Mouse (Mus musculus): Measurements from ENCODE around the gene Pds5b. TPM values are rescaled to one million over a fixed set of nuclear protein-coding genes. Genes with fewer than 3 reads are reported as not detected.

Gene Pds5b
- polyA plus RNA-seq, 1 experiment, result 4.7 TPM

GRCm38 (mm10) chr5:150756623-150757022 is 83.1 kb downstream of the Pds5b start:
- Histone ChIP-seq H3K79me2 (ENCODE audit: control insufficient read depth, insufficient read depth) (no peaks in the 10 kb centered on the region), H3K4me3 (no peak overlapping the region), H3K27me3 (ENCODE audit: control insufficient read depth, insufficient read depth, insufficient read length) (no peaks in the 10 kb centered on the region), H3K4me2 (ENCODE audit: low read depth) (no peak overlapping the region), H3ac (ENCODE audit: control insufficient read depth, insufficient read length) (no peak overlapping the region), H3K36me3 (ENCODE audit: control insufficient read depth, insufficient read depth) (peaks cover 10% of the 10 kb centered on the region)
- TF ChIP-seq REST (IDR thresholded peaks at IDR 0.05; ENCODE audit: insufficient read depth, insufficient read length) (no peak), USF1 (IDR thresholded peaks at IDR 0.05; ENCODE audit: low read depth) (no peak), POLR2AphosphoS2 (IDR thresholded peaks at IDR 0.05; ENCODE audit: insufficient read length, low read depth) (no peak), TCF3 (IDR thresholded peaks at IDR 0.05; ENCODE audit: insufficient read length, low read depth) (no peak), MYOD1 (IDR thresholded peaks at IDR 0.05; ENCODE audit: control insufficient read depth in 1 of 3, insufficient read length in 2 of 3, low read depth in 2 of 3) (no peak)

DNA sequence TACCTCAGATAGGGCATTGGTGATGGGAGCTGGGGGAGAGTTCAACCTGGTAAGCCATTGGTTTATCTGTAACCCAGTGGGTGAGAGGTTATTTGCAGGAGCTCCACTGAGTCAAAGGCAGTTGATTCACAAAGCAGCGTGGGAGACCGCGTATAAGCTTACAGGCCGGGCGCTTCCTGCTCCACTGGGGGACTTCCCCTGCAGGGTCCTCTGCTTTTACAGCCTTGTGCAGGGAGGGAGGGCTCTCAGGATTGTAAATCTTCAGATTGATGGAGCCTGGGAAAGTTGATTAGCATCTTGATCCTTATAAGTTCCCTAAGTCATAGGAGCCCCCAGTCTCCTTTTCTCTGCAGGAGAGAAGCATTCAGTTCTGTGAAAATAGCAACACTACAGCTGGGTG is 98.9 kb downstream of the Pds5b start:
- H3K79me2 ChIP-seq (ENCODE audit: control insufficient read depth, insufficient read depth), result no peaks in the 10 kb centered on the region
- H3K36me3 ChIP-seq (ENCODE audit: control insufficient read depth, insufficient read depth), result no peaks in the 10 kb centered on the region
- no peak overlapping the region for H3K4me3 ChIP-seq
- H3ac ChIP-seq (ENCODE audit: control insufficient read depth, insufficient read length), result no peak overlapping the region
- H3K4me2 ChIP-seq (ENCODE audit: low read depth), result no peak overlapping the region
- no peaks in the 10 kb centered on the region for H3K27me3 ChIP-seq (ENCODE audit: control insufficient read depth, insufficient read depth, insufficient read length)
- no peak for TF ChIP-seq POLR2A (IDR thresholded peaks at IDR 0.05; ENCODE audit: insufficient read length, low read depth)
- no peak for TF ChIP-seq SRF (IDR thresholded peaks at IDR 0.05; ENCODE audit: control insufficient read depth, insufficient read length, low read depth)
- TF ChIP-seq MAX (IDR thresholded peaks at IDR 0.05; ENCODE audit: low read depth), result no peak
- no peak for TF ChIP-seq POLR2AphosphoS2 (IDR thresholded peaks at IDR 0.05; ENCODE audit: insufficient read length, low read depth)
- no peak for TF ChIP-seq REST (IDR thresholded peaks at IDR 0.05; ENCODE audit: insufficient read depth, insufficient read length)
- TF ChIP-seq USF1 (IDR thresholded peaks at IDR 0.05; ENCODE audit: low read depth), result no peak
- TF ChIP-seq TCF3 (IDR thresholded peaks at IDR 0.05; ENCODE audit: insufficient read length, low read depth), result no peak
- TF ChIP-seq MYOD1 (IDR thresholded peaks at IDR 0.05; ENCODE audit: control insufficient read depth in 1 of 3, insufficient read length in 2 of 3, low read depth in 2 of 3), result no peak
- no peak for TF ChIP-seq MYOG (IDR thresholded peaks at IDR 0.05; ENCODE audit: control insufficient read depth in 1 of 3, insufficient read depth in 1 of 3, insufficient read length in 2 of 3, low read depth in 2 of 3)
- TF ChIP-seq CEBPB (IDR thresholded peaks at IDR 0.05; ENCODE audit: insufficient read depth, poor library complexity, severe bottlenecking), result no peak
- TF ChIP-seq E2F4 (IDR thresholded peaks at IDR 0.05; ENCODE audit: insufficient read depth), result no peak
- TF ChIP-seq TCF12 (IDR thresholded peaks at IDR 0.05; ENCODE audit: insufficient read depth, poor library complexity, severe bottlenecking), result no peak

GRCm38 (mm10) chr5:150773083-150773482 is 99.5 kb downstream of the Pds5b start:
- Histone ChIP-seq H3K79me2 (ENCODE audit: control insufficient read depth, insufficient read depth) (no peaks in the 10 kb centered on the region), H3K27me3 (ENCODE audit: control insufficient read depth, insufficient read depth, insufficient read length) (no peaks in the 10 kb centered on the region), H3K4me2 (ENCODE audit: low read depth) (no peak overlapping the region), H3K4me3 (no peak overlapping the region), H3K36me3 (ENCODE audit: control insufficient read depth, insufficient read depth) (peaks cover 2% of the 10 kb centered on the region), H3ac (ENCODE audit: control insufficient read depth, insufficient read length) (no peak overlapping the region)
- no peak for TF ChIP-seq E2F4 (IDR thresholded peaks at IDR 0.05; ENCODE audit: insufficient read depth)

GRCm38 (mm10) chr5:150788261-150788660 is 114.7 kb downstream of the Pds5b start:
- H3K4me2 ChIP-seq (ENCODE audit: low read depth), result no peak overlapping the region
- no peak overlapping the region for H3K4me3 ChIP-seq
- no peaks in the 10 kb centered on the region for H3K27me3 ChIP-seq (ENCODE audit: control insufficient read depth, insufficient read depth, insufficient read length)
- TF ChIP-seq USF1 (IDR thresholded peaks at IDR 0.05; ENCODE audit: low read depth) (no peak), POLR2A (IDR thresholded peaks at IDR 0.05; ENCODE audit: insufficient read length, low read depth) (no peak), MAX (IDR thresholded peaks at IDR 0.05; ENCODE audit: low read depth) (no peak)
- H3K36me3 ChIP-seq (ENCODE audit: control insufficient read depth, insufficient read depth), result peaks cover 27% of the 10 kb centered on the region
- H3K79me2 ChIP-seq (ENCODE audit: control insufficient read depth, insufficient read depth), result no peaks in the 10 kb centered on the region
- no peak overlapping the region for H3ac ChIP-seq (ENCODE audit: control insufficient read depth, insufficient read length)

GRCm38 (mm10) chr5:150789039-150789438 is 115.5 kb downstream of the Pds5b start:
- H3K27me3 ChIP-seq (ENCODE audit: control insufficient read depth, insufficient read depth, insufficient read length), result no peaks in the 10 kb centered on the region
- no peak overlapping the region for H3ac ChIP-seq (ENCODE audit: control insufficient read depth, insufficient read length)
- peaks cover 26% of the 10 kb centered on the region for H3K36me3 ChIP-seq (ENCODE audit: control insufficient read depth, insufficient read depth)
- H3K4me3 ChIP-seq, result no peak overlapping the region
- no peak overlapping the region for H3K4me2 ChIP-seq (ENCODE audit: low read depth)
- no peak for TF ChIP-seq POLR2A (IDR thresholded peaks at IDR 0.05; ENCODE audit: insufficient read length, low read depth)
- no peak for TF ChIP-seq SRF (IDR thresholded peaks at IDR 0.05; ENCODE audit: control insufficient read depth, insufficient read length, low read depth)
- TF ChIP-seq CEBPB (IDR thresholded peaks at IDR 0.05; ENCODE audit: insufficient read depth, poor library complexity, severe bottlenecking), result no peak
- TF ChIP-seq MYOG (IDR thresholded peaks at IDR 0.05; ENCODE audit: control insufficient read depth in 1 of 3, insufficient read depth in 1 of 3, insufficient read length in 2 of 3, low read depth in 2 of 3), result no peak
- TF ChIP-seq USF1 (IDR thresholded peaks at IDR 0.05; ENCODE audit: low read depth), result no peak
- TF ChIP-seq TCF12 (IDR thresholded peaks at IDR 0.05; ENCODE audit: insufficient read depth, poor library complexity, severe bottlenecking), result no peak
- no peak for TF ChIP-seq MYOD1 (IDR thresholded peaks at IDR 0.05; ENCODE audit: control insufficient read depth in 1 of 3, insufficient read length in 2 of 3, low read depth in 2 of 3)
- no peak for TF ChIP-seq MAX (IDR thresholded peaks at IDR 0.05; ENCODE audit: low read depth)
- no peak for TF ChIP-seq POLR2AphosphoS2 (IDR thresholded peaks at IDR 0.05; ENCODE audit: insufficient read length, low read depth)
- no peak for TF ChIP-seq TCF3 (IDR thresholded peaks at IDR 0.05; ENCODE audit: insufficient read length, low read depth)
- H3K79me2 ChIP-seq (ENCODE audit: control insufficient read depth, insufficient read depth), result no peaks in the 10 kb centered on the region

- Histone ChIP-seq H3K4me2 (ENCODE audit: low read depth) (no peak overlapping the region), H3K27me3 (ENCODE audit: control insufficient read depth, insufficient read depth, insufficient read length) (no peaks in the 10 kb centered on the region), H3K4me3 (no peak overlapping the region), H3K36me3 (ENCODE audit: control insufficient read depth, insufficient read depth) (peaks cover 30% of the 10 kb centered on the region), H3K79me2 (ENCODE audit: control insufficient read depth, insufficient read depth) (no peaks in the 10 kb centered on the region), H3ac (ENCODE audit: control insufficient read depth, insufficient read length) (no peak overlapping the region)
- TF ChIP-seq E2F4 (IDR thresholded peaks at IDR 0.05; ENCODE audit: insufficient read depth), result no peak
- no peak for TF ChIP-seq MYOD1 (IDR thresholded peaks at IDR 0.05; ENCODE audit: control insufficient read depth in 1 of 3, insufficient read length in 2 of 3, low read depth in 2 of 3)
- no peak for TF ChIP-seq USF1 (IDR thresholded peaks at IDR 0.05; ENCODE audit: low read depth)
- TF ChIP-seq TCF3 (IDR thresholded peaks at IDR 0.05; ENCODE audit: insufficient read length, low read depth), result no peak
- TF ChIP-seq POLR2A (IDR thresholded peaks at IDR 0.05; ENCODE audit: insufficient read length, low read depth), result no peak
- TF ChIP-seq REST (IDR thresholded peaks at IDR 0.05; ENCODE audit: insufficient read depth, insufficient read length), result no peak
- TF ChIP-seq TCF12 (IDR thresholded peaks at IDR 0.05; ENCODE audit: insufficient read depth, poor library complexity, severe bottlenecking), result no peak
- no peak for TF ChIP-seq MAX (IDR thresholded peaks at IDR 0.05; ENCODE audit: low read depth)
- no peak for TF ChIP-seq MYOG (IDR thresholded peaks at IDR 0.05; ENCODE audit: control insufficient read depth in 1 of 3, insufficient read depth in 1 of 3, insufficient read length in 2 of 3, low read depth in 2 of 3)
- no peak for TF ChIP-seq SRF (IDR thresholded peaks at IDR 0.05; ENCODE audit: control insufficient read depth, insufficient read length, low read depth)
- TF ChIP-seq POLR2AphosphoS2 (IDR thresholded peaks at IDR 0.05; ENCODE audit: insufficient read length, low read depth), result no peak
- TF ChIP-seq CEBPB (IDR thresholded peaks at IDR 0.05; ENCODE audit: insufficient read depth, poor library complexity, severe bottlenecking), result no peak
Measured at GRCm38 (mm10) chr5:150794181-150794580, 120.6 kb downstream of the Pds5b start.
